Mouse (Mus musculus) CH12.LX (cell line): ENCODE data around the gene Gm3149. TPM values are rescaled to one million over a fixed set of nuclear protein-coding genes. Genes with fewer than 3 reads are reported as not detected.
"Not testable (repeated sequence)": the region's sequence is repeated elsewhere in the genome, so short reads cannot be mapped to it uniquely, and the experiment has no call there.

Experiments
- DNase-seq: peaks from one replicate; pipeline ENCODE4 v3.0.0-alpha.2; 2013; ENCODE audit errors: extremely low read depth
- H3K27ac ChIP-seq: 2 replicates; pipeline ENCODE4 v1.5.1; 2012; ENCODE audit warnings: low read depth, mild to moderate bottlenecking, control low read depth, moderate library complexity; ENCODE audit not compliant: insufficient read depth
- H3K27me3 ChIP-seq: replicated peaks from 2 replicates; pipeline ENCODE3; 2012; ENCODE audit warnings: inconsistent platforms
- H3K36me3 ChIP-seq, 2 experiments: replicated peaks in 1 of 2; 2 replicates each; pipeline versions ENCODE3 to v1.6.1; 2012; ENCODE audit warnings: inconsistent platforms in 1 of 2, low read length in 1 of 2, mild to moderate bottlenecking in 1 of 2, mixed read lengths in 1 of 2, moderate library complexity in 1 of 2; ENCODE audit not compliant: control insufficient read depth in 1 of 2, insufficient read depth in 1 of 2
- H3K4me1 ChIP-seq, 2 experiments: 2 replicates each; pipeline ENCODE4 v1.6.1; 2012; ENCODE audit warnings: inconsistent platforms in 1 of 2, moderate library complexity in 1 of 2; ENCODE audit not compliant: insufficient read depth in 2 of 2, control insufficient read depth in 1 of 2
- H3K4me2 ChIP-seq: 2 replicates; pipeline ENCODE4 v1.6.1; 2012; ENCODE audit warnings: low read depth, mild to moderate bottlenecking, control low read depth; ENCODE audit not compliant: poor library complexity, insufficient read depth, severe bottlenecking
- H3K4me3 ChIP-seq, 3 experiments: fragments of 150-350 bp in 1 of 3; sonication (generic) in 1 of 3; replicated peaks in 1 of 3; 2 replicates each; pipeline versions ENCODE3 to v1.5.1; 2011 to 2012; ENCODE audit warnings: low read depth in 2 of 3, low read length in 2 of 3, mild to moderate bottlenecking in 2 of 3, moderate library complexity in 2 of 3, control low read depth in 1 of 3, improper control_type of control experiment in 1 of 3, inconsistent platforms in 1 of 3, mixed read lengths in 1 of 3; ENCODE audit not compliant: poor library complexity in 1 of 3
- H3K79me2 ChIP-seq: replicated peaks from 2 replicates; pipeline ENCODE4 v1.6.1; 2012; ENCODE audit warnings: mild to moderate bottlenecking, moderate library complexity; ENCODE audit not compliant: control insufficient read depth, poor library complexity, insufficient read depth, severe bottlenecking; ENCODE audit errors: extremely low read depth
- H3K9ac ChIP-seq: 2 replicates; pipeline ENCODE4 v1.6.1; 2012; ENCODE audit warnings: low read depth, mild to moderate bottlenecking, control low read depth, moderate library complexity; ENCODE audit not compliant: insufficient read depth
- H3K9me3 ChIP-seq: replicated peaks from 2 replicates; pipeline ENCODE3; 2012; ENCODE audit warnings: low read length, inconsistent platforms, mixed read lengths
- dilution Hi-C: fragments of 300-500 bp; cut with MboI; formaldehyde crosslinking; loops from 2 replicates; pipeline ENCODE4 v1.14.3; 2020; ENCODE audit warnings: low sequenced_read_pairs; ENCODE audit not compliant: extremely low pct_unique_long_range_greater_than_20kb, extremely low pct_ligation_motif_present
- in situ Hi-C: fragments of 300-500 bp; cut with MboI; formaldehyde crosslinking; loops from 3 replicates; pipeline ENCODE4 v1.14.3; 2019; ENCODE audit warnings: low sequenced_read_pairs, low pct_ligation_motif_present, low pct_unique_long_range_greater_than_20kb, mixed read lengths
- polyA plus RNA-seq: library from polyadenylated mRNA; unstranded; fragments of >175 nt; gene quantifications from 2 replicates; pipeline ENCODE4 v1.2.1, GENCODE M21; 2012; ENCODE audit warnings: low read depth; ENCODE audit not compliant: insufficient read length
- total RNA-seq, 2 experiments: library from RNA; depleted of rRNA; stranded (reverse); fragments of 300-350 nt in 1 of 2; fragments of >200 nt in 1 of 2; gene quantifications; 2 replicates each; pipeline ENCODE4 v1.2.3; 2012 to 2014

Gm3149 gene
- total and polyA plus RNA-seq, 3 experiments, result not detected

DNA sequence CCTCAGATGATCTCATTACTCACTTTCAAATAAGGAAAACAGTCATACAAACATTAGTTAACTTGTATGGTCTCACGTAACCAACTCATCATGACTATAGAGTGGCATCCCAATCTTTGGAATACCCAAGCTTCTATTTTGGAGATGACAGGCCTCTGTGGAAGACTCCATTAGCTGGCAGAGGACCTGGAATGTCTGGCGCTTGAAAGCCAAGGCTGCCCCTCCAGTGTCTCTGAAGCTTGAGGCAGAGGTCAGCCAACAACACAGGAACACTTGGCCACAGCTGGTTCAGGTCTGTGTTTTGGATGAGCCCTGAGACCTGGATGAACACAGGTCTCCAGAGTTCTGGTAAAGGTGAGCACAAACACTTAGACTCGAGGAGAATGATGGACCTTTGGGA, 52.6 kb downstream of the Gm3149 start:
- dilution Hi-C loops, H3K9me3 ChIP-seq, in situ Hi-C loops: not testable (repeated sequence)

More for the DNA sequence above, 52.6 kb downstream of the Gm3149 start:
- H3K36me3 ChIP-seq, H3K79me2 ChIP-seq, H3K9ac ChIP-seq, H3K4me1 ChIP-seq, H3K4me3 ChIP-seq, H3K4me2 ChIP-seq, DNase-seq, H3K27me3 ChIP-seq, H3K27ac ChIP-seq: not testable (repeated sequence)

Other genes with a start within 250 kb of the Gm3149 start
- gene Gm3115, start 233.2 kb upstream of the Gm3149 start, total RNA-seq (2012; rRNA removed), result not detected in 2 replicates
- gene Gm3115, start 233.2 kb upstream of the Gm3149 start, total RNA-seq (2014; rRNA removed), result not detected in 2 replicates
- gene Gm3115, start 233.2 kb upstream of the Gm3149 start, polyA plus RNA-seq, result not detected in 2 replicates
- not detected in 2 replicates for gene Gm8108, start 206.8 kb upstream of the Gm3149 start, total RNA-seq (2012; rRNA removed)
- 0.15 TPM in 1 of 2 replicates, not detected in the other for gene Gm8108, start 206.8 kb upstream of the Gm3149 start, total RNA-seq (2014; rRNA removed)
- not detected in 2 replicates for gene Gm8108, start 206.8 kb upstream of the Gm3149 start, polyA plus RNA-seq
- gene Gm3127, start 152.3 kb upstream of the Gm3149 start, total RNA-seq (2012; rRNA removed), result not detected in 2 replicates
- gene Gm3127, start 152.3 kb upstream of the Gm3149 start, total RNA-seq (2014; rRNA removed), result not detected in 2 replicates
- not detected in 2 replicates for gene Gm3127, start 152.3 kb upstream of the Gm3149 start, polyA plus RNA-seq
- not detected in 2 replicates for gene Gm2974, start 134.7 kb upstream of the Gm3149 start, total RNA-seq (2012; rRNA removed)
- not detected in 2 replicates for gene Gm2974, start 134.7 kb upstream of the Gm3149 start, total RNA-seq (2014; rRNA removed)
- not detected in 2 replicates for gene Gm2974, start 134.7 kb upstream of the Gm3149 start, polyA plus RNA-seq
- gene Gm3138, start 67.7 kb upstream of the Gm3149 start, total RNA-seq (2012; rRNA removed), result not detected in 2 replicates
- not detected in 2 replicates for gene Gm3138, start 67.7 kb upstream of the Gm3149 start, total RNA-seq (2014; rRNA removed)
- gene Gm3138, start 67.7 kb upstream of the Gm3149 start, polyA plus RNA-seq, result not detected in 2 replicates
- not detected in 2 replicates for gene 2610042L04Rik, start 17.5 kb downstream of the Gm3149 start, total RNA-seq (2012; rRNA removed)
- not detected in 2 replicates for gene 2610042L04Rik, start 17.5 kb downstream of the Gm3149 start, total RNA-seq (2014; rRNA removed)
- gene 2610042L04Rik, start 17.5 kb downstream of the Gm3149 start, polyA plus RNA-seq, result not detected in 2 replicates
- gene Gm3159, start 80.2 kb downstream of the Gm3149 start, total RNA-seq (2012; rRNA removed), result not detected in 2 replicates
- gene Gm3159, start 80.2 kb downstream of the Gm3149 start, total RNA-seq (2014; rRNA removed), result not detected in 2 replicates
- gene Gm3159, start 80.2 kb downstream of the Gm3149 start, polyA plus RNA-seq, result not detected in 2 replicates
- not detected in 2 replicates for gene Gm3164, start 98.2 kb downstream of the Gm3149 start, total RNA-seq (2012; rRNA removed)
- gene Gm3164, start 98.2 kb downstream of the Gm3149 start, total RNA-seq (2014; rRNA removed), result not detected in 2 replicates
- not detected in 2 replicates for gene Gm3164, start 98.2 kb downstream of the Gm3149 start, polyA plus RNA-seq
- gene Gm3173, start 113.7 kb downstream of the Gm3149 start, total RNA-seq (2012; rRNA removed), result not detected in 2 replicates
- gene Gm3173, start 113.7 kb downstream of the Gm3149 start, total RNA-seq (2014; rRNA removed), result not detected in 2 replicates
- not detected in 2 replicates for gene Gm3173, start 113.7 kb downstream of the Gm3149 start, polyA plus RNA-seq
- not detected in 2 replicates for gene Gm3182, start 164.5 kb downstream of the Gm3149 start, total RNA-seq (2012; rRNA removed)
- not detected in 2 replicates for gene Gm3182, start 164.5 kb downstream of the Gm3149 start, total RNA-seq (2014; rRNA removed)
- gene Gm3182, start 164.5 kb downstream of the Gm3149 start, polyA plus RNA-seq, result not detected in 2 replicates
- gene Gm3047, start 238.1 kb downstream of the Gm3149 start, total RNA-seq (2012; rRNA removed), result not detected in 2 replicates
- not detected in 2 replicates for gene Gm3047, start 238.1 kb downstream of the Gm3149 start, total RNA-seq (2014; rRNA removed)
- gene Gm3047, start 238.1 kb downstream of the Gm3149 start, polyA plus RNA-seq, result not detected in 2 replicates